Mouse (Mus musculus) embryonic facial prominence, embryonic 13.5 days (tissue): ENCODE results near the gene Cntrl. TPM values are rescaled to one million over a fixed set of nuclear protein-coding genes. Genes with fewer than 3 reads are reported as not detected.

Experiments used
- ATAC-seq: fragments of 200-750 bp; cut with Nextera tagmentation; 2 replicates; pipeline ENCODE4 v1.8.0; 2017; ENCODE audit warnings: low read depth; ENCODE audit not compliant: insufficient number of reproducible peaks, insufficient read depth, low FRiP score, low TSS enrichment
- H3K27ac ChIP-seq: fragments of 300-500 bp; sonication (generic); 2 replicates; pipeline ENCODE4 v1.5.1; 2015; ENCODE audit warnings: moderate library complexity, mild to moderate bottlenecking, inconsistent platforms
- H3K27me3 ChIP-seq: fragments of 300-500 bp; sonication (generic); 2 replicates; pipeline ENCODE4 v1.6.1; 2015; ENCODE audit warnings: mild to moderate bottlenecking, inconsistent platforms
- H3K36me3 ChIP-seq: fragments of 300-500 bp; sonication (generic); 2 replicates; pipeline ENCODE4 v1.6.1; 2015; ENCODE audit warnings: mild to moderate bottlenecking, inconsistent platforms
- H3K4me1 ChIP-seq: fragments of 300-500 bp; sonication (generic); 2 replicates; pipeline ENCODE4 v1.6.1; 2015; ENCODE audit warnings: inconsistent platforms
- H3K4me2 ChIP-seq: fragments of 300-500 bp; sonication (generic); 2 replicates; pipeline ENCODE4 v1.6.1; 2015; ENCODE audit warnings: moderate library complexity, mild to moderate bottlenecking, inconsistent platforms
- H3K4me3 ChIP-seq: fragments of 300-500 bp; sonication (generic); 2 replicates; pipeline ENCODE4 v1.5.1; 2015; ENCODE audit warnings: mild to moderate bottlenecking, inconsistent platforms
- H3K9ac ChIP-seq: fragments of 300-500 bp; sonication (generic); 2 replicates; pipeline ENCODE4 v1.6.1; 2015; ENCODE audit warnings: mild to moderate bottlenecking, inconsistent platforms
- H3K9me3 ChIP-seq: fragments of 300-500 bp; sonication (generic); 2 replicates; pipeline ENCODE4 v1.6.1; 2016; ENCODE audit warnings: inconsistent platforms
- WGBS: fragments of 180-500 bp; shearing (Covaris S2); methylation state at CpG from one replicate; pipeline ENCODE4 v1.1.7; 2015; ENCODE audit warnings: mixed read lengths; 5-methylcytosine and 5-hydroxymethylcytosine counted together
- polyA plus RNA-seq: library from polyadenylated mRNA; unstranded; fragments of >200 nt; fragmentation: Nextera tagmentation; extraction: Ambion mirVana; gene quantifications from 2 replicates; pipeline ENCODE4 v1.2.1, GENCODE M21; 2015

Gene Cntrl
- polyA plus RNA-seq, 1 experiment from 2014 or later, result 32.1 TPM

DNA sequence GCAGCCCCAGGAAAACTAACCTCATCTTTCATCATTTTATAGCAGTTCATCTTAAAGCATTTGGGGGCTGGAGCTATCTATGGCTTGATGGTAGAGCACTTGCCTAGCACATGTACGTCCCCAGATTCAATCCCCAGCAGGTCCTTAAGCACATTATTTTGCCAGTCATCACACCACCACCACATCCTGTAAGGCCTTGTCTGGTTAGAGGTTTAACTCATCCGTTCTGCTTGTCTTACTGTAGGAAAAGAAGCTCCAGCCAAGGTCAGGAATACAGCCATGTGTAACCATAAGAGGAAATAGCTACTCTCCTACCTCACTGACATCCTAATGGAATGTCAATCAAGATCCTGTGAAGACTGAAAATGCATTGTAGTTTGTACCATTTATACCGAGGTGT lies 68.9 kb downstream of the Cntrl start:
- H3K36me3 ChIP-seq, result peaks cover 89% of the 10 kb centered on the region
- WGBS, result 89% methylated on average over 3 of the region's 3 CpGs

DNA sequence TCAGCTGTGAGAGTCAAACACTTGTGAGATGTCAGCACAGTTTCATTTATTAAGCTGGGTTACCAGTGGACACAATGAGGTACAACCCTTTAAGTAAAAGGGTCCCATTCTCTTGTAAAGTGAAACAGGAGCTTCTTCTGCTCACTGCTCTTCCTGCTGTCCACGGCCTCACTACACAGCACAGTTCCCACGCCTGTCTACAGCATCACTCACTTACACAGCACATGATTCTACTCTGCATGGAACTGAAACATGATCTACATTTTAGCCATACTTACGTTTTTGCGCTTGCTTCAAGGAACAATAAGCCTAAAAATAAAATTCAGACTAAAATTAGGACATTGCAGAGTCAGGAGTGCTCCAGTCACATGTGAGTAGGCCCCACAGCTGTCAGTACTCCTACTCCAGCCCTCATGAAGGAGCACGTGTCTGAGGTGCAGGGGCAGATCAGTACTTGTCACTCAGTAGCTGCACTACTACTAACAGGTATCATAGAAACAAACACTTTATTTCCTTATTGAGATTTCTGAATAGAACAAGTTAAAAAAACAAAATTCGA lies 73.9 kb downstream of the Cntrl start:
- Histone ChIP-seq H3K4me1 (no peaks in the 10 kb centered on the region), H3K36me3 (peaks cover 72% of the 10 kb centered on the region), H3K27me3 (no peaks in the 10 kb centered on the region), H3K9ac (no peak overlapping the region), H3K27ac (no peak overlapping the region), H3K4me3 (no peak overlapping the region), H3K4me2 (no peak overlapping the region), H3K9me3 (no peaks in the 10 kb centered on the region)
- no peak for ATAC-seq
- 76% methylated on average over 6 of the region's 6 CpGs for WGBS

More for the DNA sequence above, 68.9 kb downstream of the Cntrl start:
- Histone ChIP-seq H3K4me3 (no peak overlapping the region), H3K4me2 (no peak overlapping the region), H3K27ac (no peak overlapping the region), H3K9ac (no peak overlapping the region), H3K27me3 (no peaks in the 10 kb centered on the region), H3K4me1 (no peaks in the 10 kb centered on the region), H3K9me3 (no peaks in the 10 kb centered on the region)
- ATAC-seq, result no peak

- Histone ChIP-seq H3K4me1 (no peaks in the 10 kb centered on the region), H3K36me3 (peaks cover 51% of the 10 kb centered on the region), H3K27me3 (no peaks in the 10 kb centered on the region), H3K4me2 (no peak overlapping the region), H3K9me3 (no peaks in the 10 kb centered on the region), H3K4me3 (no peak overlapping the region), H3K27ac (no peak overlapping the region), H3K9ac (no peak overlapping the region)
- WGBS, result 85% methylated on average over 5 of the region's 5 CpGs
- no peak for ATAC-seq
Measured at GRCm38 (mm10) chr2:35188929-35189328, 79.6 kb downstream of the Cntrl start.

DNA sequence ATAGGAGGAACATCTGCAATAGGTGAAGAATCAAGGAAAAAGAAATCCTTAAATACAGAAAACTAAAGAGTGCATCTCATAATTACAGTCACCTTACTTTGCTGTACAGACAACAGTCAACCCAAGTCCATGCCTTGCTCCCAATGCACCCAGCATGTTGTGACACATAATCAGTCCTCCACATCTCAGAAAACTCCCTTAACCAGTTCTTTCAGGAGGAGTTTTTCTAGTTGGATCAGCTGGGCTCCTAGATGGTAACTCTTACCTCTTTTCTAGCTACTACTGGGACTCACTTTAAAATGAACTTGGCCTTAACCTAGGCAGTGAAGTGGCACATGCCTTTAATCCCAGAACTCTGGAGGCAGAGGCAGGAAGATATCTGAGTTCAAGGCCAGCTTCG lies 84.7 kb downstream of the Cntrl start:
- no peak for ATAC-seq
- Histone ChIP-seq H3K4me2 (no peak overlapping the region), H3K27me3 (no peaks in the 10 kb centered on the region), H3K9ac (no peak overlapping the region), H3K4me3 (no peak overlapping the region), H3K9me3 (no peaks in the 10 kb centered on the region), H3K27ac (no peak overlapping the region), H3K36me3 (peaks cover 27% of the 10 kb centered on the region), H3K4me1 (peaks cover 7% of the 10 kb centered on the region)
- 91% methylated on average over 1 of the region's 1 CpGs for WGBS

DNA sequence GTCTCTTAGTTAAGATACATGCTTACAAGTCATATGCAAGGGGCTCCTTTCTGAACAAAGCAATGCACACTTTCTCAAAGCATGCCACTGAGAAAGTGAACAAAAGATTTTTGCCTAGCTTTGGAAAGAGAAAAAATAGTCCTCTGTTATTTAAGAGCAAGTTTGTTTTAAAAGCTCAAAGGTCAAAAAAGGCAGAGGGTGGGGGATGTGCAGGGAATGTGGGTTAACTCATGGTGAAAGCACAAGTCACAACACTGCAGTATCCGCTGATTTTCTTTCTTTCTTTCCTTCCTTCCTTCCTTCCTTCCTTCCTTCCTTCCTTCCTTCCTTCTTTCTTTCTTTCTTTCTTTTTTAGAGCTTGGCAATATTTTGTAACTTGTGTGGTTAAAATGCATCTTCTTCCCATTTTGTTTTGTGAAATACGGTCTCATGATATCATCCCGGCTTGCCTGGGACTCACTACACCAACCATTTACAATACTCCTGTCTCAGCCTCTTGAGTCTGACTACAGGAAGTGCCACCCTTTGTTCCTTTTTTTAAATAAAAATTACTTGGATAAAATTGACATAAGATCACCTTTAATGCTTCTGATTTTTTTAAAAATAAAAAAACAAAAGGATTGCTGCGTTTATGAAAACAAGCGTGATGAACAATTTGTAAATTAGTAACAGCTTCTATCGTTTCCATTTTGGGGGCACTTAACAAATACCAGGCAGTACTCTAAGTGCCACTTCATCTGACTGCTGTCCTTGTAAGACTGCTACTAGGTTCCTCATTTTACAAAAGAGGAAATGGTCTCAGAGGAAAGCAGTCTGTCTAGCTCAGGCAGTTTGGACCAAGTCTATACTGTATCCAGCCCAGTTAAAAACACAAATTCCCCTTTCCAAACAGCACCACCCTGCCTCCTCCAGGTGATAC lies 86.6 kb downstream of the Cntrl start:
- peaks cover 12% of the 10 kb centered on the region for H3K36me3 ChIP-seq
- H3K27ac ChIP-seq, result no peak overlapping the region
- ATAC-seq, result no peak
- peaks cover 14% of the 10 kb centered on the region for H3K4me1 ChIP-seq
- H3K27me3 ChIP-seq, result no peaks in the 10 kb centered on the region
- no peak overlapping the region for H3K9ac ChIP-seq
- H3K4me3 ChIP-seq, result no peak overlapping the region
- H3K9me3 ChIP-seq, result no peaks in the 10 kb centered on the region
- WGBS, result 67% methylated on average over 6 of the region's 6 CpGs
- no peak overlapping the region for H3K4me2 ChIP-seq

GRCm38 (mm10) chr2:35199541-35199940 lies 90.2 kb downstream of the Cntrl start:
- WGBS, result 7% methylated on average over 5 of the region's 5 CpGs
- H3K27ac ChIP-seq, result peak overlapping the region; percentile 99
- H3K27me3 ChIP-seq, result no peaks in the 10 kb centered on the region
- H3K9me3 ChIP-seq, result no peaks in the 10 kb centered on the region
- ATAC-seq, result no peak
- H3K9ac ChIP-seq, result peak overlapping the region; percentile 100
- peak overlapping the region; percentile 89 for H3K4me2 ChIP-seq
- peaks cover 14% of the 10 kb centered on the region for H3K4me1 ChIP-seq
- peaks cover 6% of the 10 kb centered on the region for H3K36me3 ChIP-seq
- peak overlapping the region; percentile 100 for H3K4me3 ChIP-seq

- peaks cover 14% of the 10 kb centered on the region for H3K4me1 ChIP-seq
- under 1% methylated on average over 75 of the region's 90 CpGs for WGBS
- no peaks in the 10 kb centered on the region for H3K27me3 ChIP-seq
- H3K9me3 ChIP-seq, result no peaks in the 10 kb centered on the region
- peak overlapping the region; percentile 89 for H3K4me2 ChIP-seq
- H3K9ac ChIP-seq, result peak overlapping the region; percentile 100
- ATAC-seq, result peak; percentile 85
- H3K27ac ChIP-seq, result peak overlapping the region; percentile 99
- H3K4me3 ChIP-seq, result peak overlapping the region; percentile 100
- H3K36me3 ChIP-seq, result 0 out of 2 replicates have a peak, but pooled peaks cover 3% of the 10 kb centered on the region
Measured at GRCm38 (mm10) chr2:35199971-35200897, 90.9 kb downstream of the Cntrl start.

DNA sequence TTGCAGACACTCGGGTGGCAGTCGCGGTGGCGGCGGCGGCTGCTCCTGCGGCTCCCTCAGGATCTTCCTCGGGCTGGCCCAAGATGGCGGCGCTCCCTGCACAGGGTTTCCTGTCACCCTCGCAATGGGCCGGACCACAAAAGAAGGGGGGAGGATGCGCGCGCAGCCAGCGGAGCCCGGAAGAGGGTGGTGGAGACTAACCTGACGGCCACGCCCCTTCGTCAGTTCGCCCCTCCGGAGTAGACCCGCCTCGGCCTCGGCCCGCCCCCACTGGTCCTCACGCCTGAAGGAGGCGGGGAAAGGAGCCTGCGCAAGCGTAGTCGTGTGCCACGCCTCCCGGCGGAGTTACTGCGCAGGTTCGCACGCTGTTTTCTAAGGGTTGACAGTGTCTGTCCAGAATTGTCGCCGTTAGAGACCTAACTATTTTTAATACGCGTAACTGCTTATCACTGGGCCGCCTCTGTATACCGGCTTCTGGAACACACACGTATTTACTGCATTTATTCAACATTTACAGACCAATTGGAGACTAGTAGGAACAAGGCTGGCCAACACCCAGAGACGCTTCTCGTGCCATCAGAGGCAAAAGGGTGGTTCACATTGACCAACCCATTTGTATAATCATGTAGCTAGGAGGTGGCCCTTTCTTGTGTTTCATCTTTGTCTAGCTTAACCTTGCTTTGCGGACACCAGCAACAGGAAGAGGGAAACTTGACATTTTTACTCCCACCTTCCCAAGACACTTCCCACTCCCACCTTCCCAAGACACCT lies 91.8 kb downstream of the Cntrl start, which contains the start of gene Rab14:
Gene Rab14 (minus strand): TSS at position 223 of the 771 bp plus-strand sequence.
- ATAC-seq, result peak; percentile 99

GRCm38 (mm10) chr2:35203729-35204128 lies 94.4 kb downstream of the Cntrl start:
- H3K9ac ChIP-seq, result no peak overlapping the region
- no peak for ATAC-seq

More for the DNA sequence above, 91.8 kb downstream of the Cntrl start, which contains the start of gene Rab14:
- WGBS, result under 1% methylated on average over 47 of the region's 47 CpGs
- Histone ChIP-seq H3K4me3 (peak within 1 kb of the TSS; percentile 100), H3K4me1 (peaks cover 14% of the 10 kb centered on the region), H3K9me3 (no peaks in the 10 kb centered on the region), H3K9ac (peak within 1 kb of the TSS; percentile 100), H3K27me3 (no peaks in the 10 kb centered on the region), H3K27ac (peak within 1 kb of the TSS; percentile 99), H3K4me2 (peak within 1 kb of the TSS; percentile 89), H3K36me3 (0 out of 2 replicates have a peak, but pooled peaks cover 3% of the 10 kb centered on the region)

GRCm38 (mm10) chr2:35206761-35207160 lies 97.5 kb downstream of the Cntrl start:
- no peak overlapping the region for H3K4me2 ChIP-seq
- no peak for ATAC-seq
- no peaks in the 10 kb centered on the region for H3K4me1 ChIP-seq
- H3K27me3 ChIP-seq, result no peaks in the 10 kb centered on the region
- no peaks in the 10 kb centered on the region for H3K9me3 ChIP-seq
- H3K27ac ChIP-seq, result no peak overlapping the region
- 87% methylated on average over 3 of the region's 3 CpGs for WGBS
- no peak overlapping the region for H3K4me3 ChIP-seq
- no peak overlapping the region for H3K9ac ChIP-seq
- no peaks in the 10 kb centered on the region for H3K36me3 ChIP-seq

More at GRCm38 (mm10) chr2:35203729-35204128, 94.4 kb downstream of the Cntrl start:
- no peaks in the 10 kb centered on the region for H3K27me3 ChIP-seq
- H3K4me1 ChIP-seq, result peaks cover 7% of the 10 kb centered on the region
- H3K4me3 ChIP-seq, result no peak overlapping the region
- H3K9me3 ChIP-seq, result no peaks in the 10 kb centered on the region
- no peaks in the 10 kb centered on the region for H3K36me3 ChIP-seq
- no peak overlapping the region for H3K27ac ChIP-seq
- H3K4me2 ChIP-seq, result no peak overlapping the region
